Comparison of ENCODE assay signal across 9 mouse cellular contexts in genomic region chr6:114094251-114094650, GRCm38 (mm10). TPM values are rescaled to one million over a fixed set of nuclear protein-coding genes. Genes with fewer than 3 reads are reported as not detected.
DNase-seq lines count a peak whose midpoint lies in the region; TF ChIP-seq lines count a peak whose summit lies in the region.
"Had no signal": no experiment of that assay in that cellular context is flagged by ENCODE, and none has a peak within 500 bp of the region (broad histone marks: within the 10 kb centered on the region; RNA-seq: fewer than 3 reads in every experiment).

No protein-coding gene starts in this region.

- peaks cover 20% of the 10 kb centered on the region for H3K4me1 ChIP-seq in olfactory bulb, adult 2 months (ENCODE audit: control insufficient read depth, insufficient read depth, low read length)
- H3K4me1 ChIP-seq: limb, embryonic 13.5 days had no signal

- 50% methylated on average over 16 of the region's 16 CpGs for WGBS in olfactory bulb, adult 2 months

- peak; percentile 32 to 50 for DNase-seq in cerebellum, postnatal 25 days
- DNase-seq in frontal cortex, postnatal 10 days (ENCODE audit: low spot score in 2 of 2) = peak; percentile 63 to 80
- peak; percentile 40 to 46 for DNase-seq in left cerebral cortex, adult 18-20 months (ENCODE audit: low spot score in 2 of 2)
- no peak for DNase-seq in kidney, adult 9 months
- DNase-seq in kidney, adult 18-20 months = no peak
- no peak for DNase-seq in lung, adult 18-20 months
- no peak for DNase-seq in gastrocnemius, postnatal 10 days

- TF ChIP-seq POLR2A in olfactory bulb, adult 2 months (IDR thresholded peaks at IDR 0.05; ENCODE audit: insufficient read depth, low read depth, low read length) = no peak

- H3K27ac ChIP-seq in olfactory bulb, adult 2 months (ENCODE audit: insufficient read depth, low read depth, low read length) = 0 out of 2 replicates have a peak overlapping the region, but pooled peaks have one; percentile 33
- H3K27ac ChIP-seq: limb, embryonic 13.5 days had no signal

- H3K4me3 ChIP-seq in olfactory bulb, adult 2 months (ENCODE audit: insufficient read depth, low read depth, low read length) = no peak overlapping the region
- H3K4me3 ChIP-seq: limb, embryonic 13.5 days had no signal

- TF ChIP-seq CTCF in olfactory bulb, adult 2 months (IDR thresholded peaks at IDR 0.05; ENCODE audit: insufficient read depth, low read depth, low read length) = no peak

RNA-seq across cellular contexts. Expression of gene Slc6a11, which starts 36.8 kb away (rescaled TPM):
- total RNA-seq in left cerebral cortex, adult 18-20 months (2021) = 10 to 100 TPM; 71.3 to 76.3 TPM
- 98.1 and 1,147 TPM in 2 replicates for polyA plus RNA-seq in olfactory bulb, adult 2 months (2012; ENCODE audit: insufficient read depth, insufficient read length, low replicate concordance, missing spikeins)
- total RNA-seq in gastrocnemius, postnatal 10 days (2021) = under 1 TPM; 0.52 to 0.61 TPM

RNA-seq across cellular contexts. Expression of gene Atp2b2, which starts 51.8 kb away (rescaled TPM):
- 100 to 1,000 TPM; 569 to 617 TPM for total RNA-seq in left cerebral cortex, adult 18-20 months (2021)
- polyA plus RNA-seq in olfactory bulb, adult 2 months (2012; ENCODE audit: insufficient read depth, insufficient read length, low replicate concordance, missing spikeins) = 95.7 and 105 TPM in 2 replicates
- total RNA-seq in gastrocnemius, postnatal 10 days (2021) = under 1 TPM; 0.82 to 0.84 TPM

Comparison
In these comparisons a context has a peak if more than half of its experiments do, and no peak if none do; other contexts are left out.
1. DNase-seq: peak in cerebellum, postnatal 25 days (2 of 2), frontal cortex, postnatal 10 days (2 of 2) and left cerebral cortex, adult 18-20 months (2 of 2); none in kidney, adult 9 months (single experiment), kidney, adult 18-20 months (single experiment), lung, adult 18-20 months (0 of 2) and gastrocnemius, postnatal 10 days (single experiment).
2. RNA of gene Slc6a11, which starts 36.8 kb away (total RNA-seq): 71.3 to 76.3 TPM in left cerebral cortex, adult 18-20 months; 0.52 to 0.61 TPM in gastrocnemius, postnatal 10 days; every median in the first group is over 10 times any median in the second.
3. RNA of gene Atp2b2, which starts 51.8 kb away (total RNA-seq): 569 to 617 TPM in left cerebral cortex, adult 18-20 months; 0.82 to 0.84 TPM in gastrocnemius, postnatal 10 days; every median in the first group is over 100 times any median in the second.